Mouse (Mus musculus) lung, embryonic 14.5 days (tissue): ENCODE measurements around the gene Pik3c2g. TPM values are rescaled to one million over a fixed set of nuclear protein-coding genes. Genes with fewer than 3 reads are reported as not detected.

Experiments used
- ATAC-seq: fragments of 200-750 bp; cut with Nextera tagmentation; 2 replicates; pipeline ENCODE4 v1.8.0; 2017; ENCODE audit warnings: mild to moderate bottlenecking, moderate TSS enrichment, moderate library complexity; ENCODE audit not compliant: insufficient read depth
- DNase-seq: peaks from one replicate; pipeline ENCODE4 v3.0.0-alpha.2; 2015
- H3K27ac ChIP-seq: fragments of 300-500 bp; sonication (generic); 2 replicates; pipeline ENCODE4 v1.5.1; 2014; ENCODE audit warnings: low read depth, mild to moderate bottlenecking, moderate library complexity
- H3K27me3 ChIP-seq: fragments of 300-500 bp; sonication (generic); 2 replicates; pipeline ENCODE4 v1.6.1; 2014; ENCODE audit warnings: low read length, control low read depth; ENCODE audit not compliant: insufficient read depth
- H3K36me3 ChIP-seq: fragments of 300-500 bp; sonication (generic); 2 replicates; pipeline ENCODE4 v1.6.1; 2014; ENCODE audit warnings: control low read depth; ENCODE audit not compliant: insufficient read depth
- H3K4me1 ChIP-seq: fragments of 300-500 bp; sonication (generic); 2 replicates; pipeline ENCODE4 v1.6.1; 2014; ENCODE audit warnings: antibody characterized with exemption, control low read depth; ENCODE audit not compliant: insufficient read depth
- H3K4me2 ChIP-seq: fragments of 300-500 bp; sonication (generic); 2 replicates; pipeline ENCODE4 v1.6.1; 2014; ENCODE audit warnings: mild to moderate bottlenecking
- H3K4me3 ChIP-seq: fragments of 300-500 bp; sonication (generic); 2 replicates; pipeline ENCODE4 v1.5.1; 2014; ENCODE audit warnings: low read depth, low read length
- H3K9ac ChIP-seq: fragments of 300-500 bp; sonication (generic); 2 replicates; pipeline ENCODE4 v1.6.1; 2014
- H3K9me3 ChIP-seq: fragments of 300-500 bp; sonication (generic); 2 replicates; pipeline ENCODE4 v1.6.1; 2016; ENCODE audit warnings: low read depth, low read length, control low read depth
- CTCF ChIP-seq: IDR thresholded peaks from 2 replicates; pipeline ENCODE4 v1.5.1; 2016; ENCODE audit warnings: antibody characterized with exemption, low read depth
- WGBS: fragments of 180-500 bp; shearing (Covaris S2); extraction: QIAGEN DNeasy Blood & Tissue Kit; methylation state at CpG from one replicate; pipeline ENCODE4 v1.1.7; 2014; 5-methylcytosine and 5-hydroxymethylcytosine counted together
- polyA plus RNA-seq: library from polyadenylated mRNA; unstranded; fragments of >200 nt; fragmentation: Nextera tagmentation; extraction: Ambion mirVana; gene quantifications from 2 replicates; pipeline ENCODE4 v1.2.1, GENCODE M21; 2014

Pik3c2g gene
- polyA plus RNA-seq, 1 experiment from 2014 or later, result 1.1 TPM

DNA sequence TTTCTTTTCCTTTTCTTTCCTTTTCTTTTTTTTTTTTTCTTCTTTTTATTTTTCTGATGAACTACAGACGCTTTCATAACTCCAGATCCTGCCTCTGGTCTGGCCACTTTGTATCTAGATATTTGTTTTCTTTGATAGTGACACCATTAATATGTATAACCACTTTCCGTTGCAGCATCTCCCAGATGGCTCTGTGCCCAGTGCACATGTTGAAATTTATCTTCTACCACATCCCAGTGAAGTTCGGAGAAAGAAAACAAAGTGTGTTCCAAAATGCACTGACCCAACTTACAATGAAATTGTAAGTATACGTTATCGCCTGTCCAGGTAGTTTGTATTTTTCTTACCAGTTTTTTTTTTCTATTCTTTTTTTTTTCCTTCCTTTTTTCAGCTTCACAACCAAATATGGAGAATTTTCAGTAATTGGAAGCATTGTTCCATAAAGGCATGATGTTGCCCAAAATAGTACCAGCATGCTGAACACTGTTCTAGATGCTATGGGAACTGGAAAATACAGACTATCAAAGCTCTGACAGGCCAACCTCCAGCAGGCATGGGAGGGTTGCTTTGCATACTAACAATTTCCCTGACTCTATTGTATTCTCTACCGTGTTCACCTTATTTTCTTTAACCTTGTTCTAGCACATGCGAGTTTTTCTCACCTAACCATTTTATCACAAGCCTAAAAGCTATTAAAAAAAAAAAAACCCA, 370.7 kb downstream of the Pik3c2g start:
- no peak overlapping the region for H3K9ac ChIP-seq
- no peak overlapping the region for H3K4me2 ChIP-seq
- no peaks in the 10 kb centered on the region for H3K36me3 ChIP-seq
- H3K27ac ChIP-seq, result no peak overlapping the region
- ATAC-seq (no peak), DNase-seq (peak; percentile 58)
- no peaks in the 10 kb centered on the region for H3K9me3 ChIP-seq
- H3K4me3 ChIP-seq, result no peak overlapping the region
- no peaks in the 10 kb centered on the region for H3K4me1 ChIP-seq
- H3K27me3 ChIP-seq, result no peaks in the 10 kb centered on the region
- no peak for TF ChIP-seq CTCF
- 43% methylated on average over 7 of the region's 7 CpGs for WGBS

DNA sequence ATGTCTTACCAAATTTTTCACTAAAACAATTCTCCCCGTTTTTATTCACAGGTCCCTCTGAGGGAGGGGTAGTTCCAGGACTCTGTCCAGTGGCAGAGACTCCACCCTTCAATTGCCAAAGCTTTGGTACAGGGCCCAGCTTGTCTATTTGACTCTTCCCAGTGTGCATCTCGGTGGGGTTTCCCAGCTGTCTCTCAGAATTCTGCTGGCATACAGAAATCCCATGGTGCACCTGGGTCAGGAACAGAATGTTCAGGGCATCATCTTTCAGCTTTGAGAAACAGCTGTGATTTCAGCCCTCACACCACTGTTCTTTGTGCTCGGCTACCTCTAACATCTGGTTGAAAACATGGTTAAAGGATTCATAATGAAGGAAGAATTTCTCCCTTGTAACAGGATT, 376.8 kb downstream of the Pik3c2g start:
- H3K36me3 ChIP-seq, result no peaks in the 10 kb centered on the region
- DNase-seq (no peak), ATAC-seq (no peak)
- WGBS, result 48% methylated on average over 3 of the region's 3 CpGs
- no peaks in the 10 kb centered on the region for H3K27me3 ChIP-seq
- TF ChIP-seq CTCF, result no peak
- no peaks in the 10 kb centered on the region for H3K4me1 ChIP-seq
- H3K27ac ChIP-seq, result no peak overlapping the region
- H3K9me3 ChIP-seq, result no peaks in the 10 kb centered on the region
- no peak overlapping the region for H3K4me3 ChIP-seq
- no peak overlapping the region for H3K9ac ChIP-seq
- H3K4me2 ChIP-seq, result no peak overlapping the region

DNA sequence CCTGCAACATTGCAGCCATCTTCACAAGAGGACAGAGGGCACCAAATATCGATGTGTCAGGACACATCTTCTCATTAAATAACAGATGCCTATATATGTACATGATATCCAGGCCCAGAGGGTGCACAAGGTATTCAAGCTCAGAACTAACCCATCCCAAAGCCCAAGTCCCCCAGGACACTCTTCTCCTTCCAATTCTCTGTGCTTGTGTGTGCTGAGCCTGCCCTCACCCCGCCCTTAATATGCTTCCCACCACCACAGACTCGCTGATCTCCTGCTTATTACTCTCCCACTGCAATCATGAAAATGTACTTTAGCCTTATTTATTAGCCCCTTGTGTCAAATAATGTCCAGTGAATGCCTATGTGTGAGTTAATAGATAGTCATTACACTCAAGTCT, 377.9 kb downstream of the Pik3c2g start:
- H3K27ac ChIP-seq, result no peak overlapping the region
- H3K36me3 ChIP-seq, result no peaks in the 10 kb centered on the region
- H3K4me3 ChIP-seq, result no peak overlapping the region
- DNase-seq, result no peak
- H3K27me3 ChIP-seq, result no peaks in the 10 kb centered on the region
- 70% methylated on average over 3 of the region's 3 CpGs for WGBS
- TF ChIP-seq CTCF, result no peak
- H3K4me2 ChIP-seq, result no peak overlapping the region
- no peaks in the 10 kb centered on the region for H3K4me1 ChIP-seq
- H3K9me3 ChIP-seq, result no peaks in the 10 kb centered on the region
- H3K9ac ChIP-seq, result no peak overlapping the region
- ATAC-seq, result no peak

DNA sequence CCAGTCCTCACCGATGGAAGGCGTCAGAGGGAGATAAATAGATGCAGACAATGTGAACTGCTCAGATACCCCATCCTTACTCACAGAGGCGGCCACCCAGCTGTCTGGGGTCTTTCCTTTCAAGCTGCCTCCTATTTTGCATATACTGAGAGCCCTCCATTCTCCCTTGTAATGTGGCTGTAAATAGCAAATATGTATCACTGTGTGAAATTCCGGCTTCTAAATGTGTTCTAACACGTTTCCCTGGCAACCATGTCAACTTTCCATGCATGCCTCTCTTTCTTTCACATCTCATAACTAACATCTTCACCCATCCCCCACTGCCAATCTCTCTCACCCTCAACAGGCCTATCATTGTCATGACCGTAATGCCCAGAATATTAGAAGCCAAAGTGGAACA, 379.7 kb downstream of the Pik3c2g start:
- Histone ChIP-seq H3K9ac (no peak overlapping the region), H3K4me3 (no peak overlapping the region), H3K9me3 (no peaks in the 10 kb centered on the region), H3K27me3 (no peaks in the 10 kb centered on the region), H3K4me2 (no peak overlapping the region), H3K4me1 (no peaks in the 10 kb centered on the region), H3K36me3 (no peaks in the 10 kb centered on the region), H3K27ac (no peak overlapping the region)
- no peak for ATAC-seq
- no peak for TF ChIP-seq CTCF
- no peak for DNase-seq
- WGBS, result 48% methylated on average over 6 of the region's 6 CpGs

DNA sequence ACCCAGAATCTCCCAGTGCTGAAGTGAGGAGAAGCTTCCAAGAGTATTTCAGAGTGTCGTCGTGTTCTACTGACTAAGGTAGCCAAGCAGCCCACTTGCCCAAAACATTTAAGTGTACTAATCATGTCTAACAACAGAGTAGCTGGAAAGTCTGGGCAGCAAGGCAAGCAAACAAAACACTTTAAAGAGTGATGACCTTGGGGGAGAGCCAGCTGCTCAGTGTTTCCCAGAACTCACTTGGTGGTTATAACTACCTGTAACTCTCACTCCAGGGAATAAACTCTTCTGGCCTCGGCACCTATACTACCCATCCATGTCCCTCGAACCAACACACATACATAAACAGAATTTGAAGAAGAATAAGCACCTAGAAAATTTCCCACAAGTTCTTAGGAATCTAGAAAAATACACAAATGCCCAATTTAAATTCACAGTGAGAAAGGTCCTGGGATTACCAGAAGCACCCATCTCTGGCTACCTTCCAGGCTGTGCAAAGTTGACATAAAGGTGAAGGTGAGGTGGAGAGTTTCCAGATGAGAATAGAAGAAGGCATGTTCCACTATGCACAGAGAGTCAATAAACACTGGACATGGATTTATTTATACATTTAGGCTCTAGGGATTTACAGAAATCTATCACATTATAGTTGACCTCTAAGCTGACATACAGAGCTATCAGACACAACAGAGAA, 384.7 kb downstream of the Pik3c2g start:
- TF ChIP-seq CTCF, result no peak
- no peak overlapping the region for H3K4me3 ChIP-seq
- H3K9me3 ChIP-seq, result no peaks in the 10 kb centered on the region
- H3K27ac ChIP-seq, result no peak overlapping the region
- H3K9ac ChIP-seq, result no peak overlapping the region
- H3K4me1 ChIP-seq, result no peaks in the 10 kb centered on the region
- DNase-seq, result no peak
- no peak overlapping the region for H3K4me2 ChIP-seq
- no peaks in the 10 kb centered on the region for H3K36me3 ChIP-seq
- no peak for ATAC-seq
- WGBS, result 66% methylated on average over 4 of the region's 4 CpGs
- H3K27me3 ChIP-seq, result no peaks in the 10 kb centered on the region

DNA sequence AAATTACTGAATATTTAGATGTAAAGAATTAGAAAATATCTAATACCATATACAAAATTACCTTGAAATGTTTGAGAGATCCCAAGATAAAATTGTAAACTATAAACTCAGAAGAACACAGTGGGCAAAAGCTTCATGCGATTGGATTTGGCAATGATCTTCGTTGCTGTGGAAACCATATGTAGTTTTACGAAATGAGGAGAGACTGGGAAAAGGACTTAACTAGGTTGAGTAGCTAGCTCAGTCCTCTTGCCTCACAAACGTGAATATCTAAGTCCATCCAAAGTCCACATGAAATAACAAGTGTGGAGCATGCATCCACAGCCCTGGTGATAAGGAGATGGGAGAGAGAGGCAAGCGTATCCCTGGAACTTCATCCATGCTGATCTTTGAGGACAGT, 387.6 kb downstream of the Pik3c2g start:
- Histone ChIP-seq H3K4me2 (no peak overlapping the region), H3K4me1 (0 out of 2 replicates have a peak, but pooled peaks cover 3% of the 10 kb centered on the region), H3K36me3 (no peaks in the 10 kb centered on the region), H3K27me3 (no peaks in the 10 kb centered on the region), H3K9me3 (no peaks in the 10 kb centered on the region), H3K27ac (no peak overlapping the region), H3K9ac (no peak overlapping the region), H3K4me3 (no peak overlapping the region)
- DNase-seq, result no peak
- no peak for ATAC-seq
- no peak for TF ChIP-seq CTCF
- WGBS, result 83% methylated on average over 5 of the region's 5 CpGs

DNA sequence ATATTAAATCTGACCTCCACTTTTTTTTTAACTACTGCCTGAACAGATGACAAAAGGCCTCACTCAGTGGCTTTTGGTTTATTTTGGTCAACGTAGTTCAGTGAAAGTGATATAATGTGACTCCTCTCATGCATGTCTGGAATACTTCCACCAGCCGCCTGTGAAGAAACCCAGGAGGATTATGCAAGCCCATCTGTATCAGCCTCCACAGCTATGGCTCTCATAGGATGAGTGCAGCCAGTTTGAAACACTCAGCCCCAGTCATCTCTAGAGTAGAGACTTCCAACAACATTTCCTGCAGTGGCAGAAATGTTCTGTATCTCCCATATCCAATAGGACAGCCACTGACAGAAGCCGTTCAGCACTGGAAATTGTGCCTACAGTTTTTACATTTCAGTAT, 391.1 kb downstream of the Pik3c2g start:
- no peak for TF ChIP-seq CTCF
- Histone ChIP-seq H3K9ac (no peak overlapping the region), H3K27me3 (no peaks in the 10 kb centered on the region), H3K4me1 (0 out of 2 replicates have a peak, but pooled peaks cover 3% of the 10 kb centered on the region), H3K9me3 (no peaks in the 10 kb centered on the region), H3K4me3 (no peak overlapping the region), H3K27ac (no peak overlapping the region), H3K36me3 (no peaks in the 10 kb centered on the region), H3K4me2 (no peak overlapping the region)
- DNase-seq (peak; percentile 77), ATAC-seq (peak; percentile 68)
- WGBS, result 39% methylated on average over 3 of the region's 3 CpGs
